Mouse (Mus musculus) ES-CJ7 (cell line): ENCODE data around the gene Snx15.

Experiments
- DNase-seq: peaks from one replicate; pipeline ENCODE4 v3.0.0; 2011; ENCODE audit warnings: low read depth, low spot score

Gene Snx15

GRCm38 (mm10) chr19:6121761-6122160 is 6.3 kb downstream of the Snx15 start:
- DNase-seq: peak; percentile 38

- no peak for DNase-seq
These were observed 9.4 kb downstream of the Snx15 start for GRCm38 (mm10) chr19:6118677-6119185.

- DNase-seq: peak; percentile 94
These were observed 10.0 kb downstream of the Snx15 start, which contains the start of gene Sac3d1 for GRCm38 (mm10) chr19:6117986-6118676. TSS of gene Sac3d1 (minus strand) at chr19:6118650.

- DNase-seq: no peak
These were observed 10.6 kb downstream of the Snx15 start for GRCm38 (mm10) chr19:6117346-6117985.

DNA sequence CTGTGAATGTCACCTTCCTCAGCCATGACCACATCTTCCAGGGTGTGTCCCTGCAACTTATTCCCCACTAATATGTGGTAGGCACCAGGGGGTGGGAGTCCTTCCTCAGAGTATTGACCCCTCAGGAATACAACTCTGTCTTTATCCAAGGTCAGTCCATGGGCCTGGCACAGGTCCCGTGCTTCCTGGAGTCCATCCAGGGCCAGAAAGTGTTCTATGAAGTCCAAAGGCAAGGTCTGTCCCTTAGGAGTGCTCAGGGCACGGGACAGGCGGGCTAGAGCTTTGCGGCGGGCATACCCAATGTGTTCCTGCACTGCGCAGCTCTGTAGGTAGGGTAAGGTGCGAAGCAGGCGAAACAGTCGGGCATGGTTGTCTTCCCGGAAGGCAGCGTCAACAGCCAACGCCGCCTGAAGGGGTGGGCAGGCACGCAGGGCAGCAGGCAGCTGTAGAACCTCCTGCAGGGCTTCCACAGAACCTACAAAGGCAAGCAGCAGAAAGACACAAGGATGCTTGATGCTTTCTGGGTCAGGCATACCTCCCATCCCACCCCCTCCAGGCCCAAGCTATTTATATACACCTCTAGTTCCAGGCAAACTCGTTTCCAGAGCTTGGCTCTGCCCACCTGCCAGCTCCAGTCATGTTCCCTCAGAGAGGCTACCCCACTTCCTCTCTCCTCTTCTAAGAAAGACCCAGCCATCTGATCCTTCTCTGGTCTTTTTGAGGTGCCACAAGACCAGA is 11.8 kb downstream of the Snx15 start:
- DNase-seq: no peak

DNA sequence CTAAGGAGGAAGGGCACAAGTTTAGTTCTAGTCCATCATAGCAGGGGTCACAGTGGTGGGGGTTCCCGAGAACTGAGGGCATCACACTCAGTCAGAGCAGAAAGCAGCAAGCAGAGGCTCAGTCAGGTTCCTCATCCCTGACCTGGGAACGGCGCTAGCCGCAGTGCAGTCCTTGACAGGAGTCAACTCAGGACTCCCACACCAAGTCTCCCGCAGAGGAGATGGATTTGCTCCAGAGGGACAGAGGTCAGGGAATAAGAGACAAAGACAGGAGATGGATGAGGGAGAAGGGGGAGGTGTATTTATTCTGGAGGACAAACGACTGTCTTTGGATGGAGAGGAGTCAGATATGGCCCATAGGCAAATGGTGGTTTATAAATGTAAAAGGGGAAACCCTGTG is 15.0 kb downstream of the Snx15 start:
- DNase-seq: no peak

DNA sequence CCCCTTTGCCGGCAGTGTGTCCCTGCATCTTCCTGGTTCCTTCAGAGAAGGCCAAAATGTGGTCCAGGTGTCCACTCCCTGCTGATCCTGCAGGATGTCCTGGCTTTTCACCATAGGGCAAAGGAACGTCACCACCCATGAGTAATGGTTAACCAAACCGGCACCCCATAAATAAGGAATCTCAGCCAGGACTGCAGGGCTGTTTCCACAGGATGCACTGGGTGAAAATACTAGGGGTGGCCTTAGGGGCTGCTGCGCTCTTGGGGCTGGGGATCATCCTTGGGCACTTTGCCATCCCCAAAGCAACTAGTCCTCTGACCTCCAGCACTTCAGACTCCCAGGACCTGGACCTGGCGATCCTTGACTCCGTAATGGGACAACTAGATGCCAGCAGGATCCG is 22.5 kb downstream of the Snx15 start, which contains the start of gene Naaladl1:
Gene Naaladl1 (plus strand): TSS at position 197 of the 400 bp plus-strand sequence.
- no peak for DNase-seq

DNA sequence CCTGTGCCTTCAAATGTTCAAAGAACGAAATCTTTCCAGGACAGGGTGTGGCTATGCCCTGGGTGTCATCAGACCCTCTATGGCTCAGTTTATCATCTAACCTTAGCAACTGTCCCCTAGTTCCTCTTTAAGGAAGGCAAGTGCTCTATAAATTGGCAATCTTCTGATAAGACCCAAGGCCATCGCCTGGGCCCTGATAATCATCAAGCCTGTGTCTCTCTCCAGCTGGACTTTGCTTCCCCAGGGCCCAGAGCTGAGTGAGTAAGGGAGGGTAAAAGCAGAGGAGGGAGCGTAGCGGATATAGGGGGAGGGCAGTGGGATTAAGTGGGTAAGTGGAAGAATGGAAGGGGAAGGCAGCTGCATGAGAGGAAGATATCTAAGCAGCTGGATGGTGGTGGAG is 23.6 kb downstream of the Snx15 start:
- no peak for DNase-seq

- DNase-seq: no peak
These were observed 25.8 kb downstream of the Snx15 start for GRCm38 (mm10) chr19:6102169-6102853.

DNA sequence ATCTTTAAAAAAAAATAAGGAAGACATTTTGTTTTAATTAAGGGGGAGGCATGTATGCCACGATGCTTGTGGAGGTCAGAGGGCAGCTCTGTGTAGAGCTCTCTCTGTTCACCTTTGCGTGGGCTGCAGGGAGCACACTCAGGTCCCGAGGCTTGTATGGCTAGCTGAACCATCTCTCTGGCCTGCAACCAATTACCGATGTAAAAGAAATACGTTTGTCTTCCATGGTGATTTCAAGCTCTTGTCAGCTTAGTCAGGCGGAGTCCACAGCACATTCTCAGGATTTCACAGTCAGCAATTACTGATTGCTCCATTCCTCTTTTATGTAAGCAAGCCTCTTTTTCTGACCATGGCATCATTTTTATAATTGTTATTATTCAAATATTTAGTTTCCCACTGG is 26.9 kb downstream of the Snx15 start:
- DNase-seq: no peak

DNA sequence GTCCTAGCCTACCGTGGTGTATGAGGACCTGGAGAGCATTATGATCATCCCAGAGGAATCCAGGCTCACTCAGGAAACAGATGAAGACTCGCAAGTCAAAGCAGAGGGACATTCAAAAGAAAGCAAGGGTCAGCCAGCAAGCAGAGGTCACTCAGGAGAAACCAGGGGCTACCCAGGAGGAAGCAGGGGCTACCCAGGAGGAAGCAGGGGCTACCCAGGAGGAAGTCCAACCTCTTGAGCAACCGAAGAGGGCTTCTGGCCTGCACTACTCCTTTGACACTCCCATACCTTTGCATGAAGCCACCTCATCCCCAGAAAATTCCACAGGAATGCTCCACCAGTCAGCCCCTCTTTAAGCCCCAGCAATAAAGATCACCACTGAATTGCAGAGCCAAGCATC is 30.3 kb downstream of the Snx15 start:
- DNase-seq: no peak

- DNase-seq: no peak
These were observed 34.0 kb downstream of the Snx15 start, which contains the start of gene AC131692.1 for GRCm38 (mm10) chr19:6094119-6094518. TSS of gene AC131692.1 (plus strand) at chr19:6094419.

DNA sequence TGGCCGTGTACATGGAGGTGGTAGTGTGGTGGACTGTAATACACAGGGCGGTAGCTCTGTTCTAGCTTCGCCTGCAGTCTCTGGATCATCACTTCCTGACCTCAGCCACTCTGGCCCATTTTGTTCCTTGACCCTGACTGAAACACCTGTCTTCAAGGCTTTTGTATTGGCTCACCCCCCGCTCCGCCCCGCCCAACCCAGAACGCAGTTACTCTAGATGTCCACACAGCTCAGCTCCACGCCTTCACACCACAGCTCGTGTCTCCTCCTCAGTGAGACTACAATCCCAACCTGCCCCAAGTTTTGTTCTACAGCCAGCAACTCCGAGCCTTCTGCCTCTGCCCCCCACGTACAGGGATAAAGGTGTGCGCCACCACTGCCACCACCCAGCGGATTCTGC is 39.3 kb downstream of the Snx15 start:
- no peak for DNase-seq

GRCm38 (mm10) chr19:6085417-6085879 is 42.7 kb downstream of the Snx15 start:
- DNase-seq: peak; percentile 97

DNA sequence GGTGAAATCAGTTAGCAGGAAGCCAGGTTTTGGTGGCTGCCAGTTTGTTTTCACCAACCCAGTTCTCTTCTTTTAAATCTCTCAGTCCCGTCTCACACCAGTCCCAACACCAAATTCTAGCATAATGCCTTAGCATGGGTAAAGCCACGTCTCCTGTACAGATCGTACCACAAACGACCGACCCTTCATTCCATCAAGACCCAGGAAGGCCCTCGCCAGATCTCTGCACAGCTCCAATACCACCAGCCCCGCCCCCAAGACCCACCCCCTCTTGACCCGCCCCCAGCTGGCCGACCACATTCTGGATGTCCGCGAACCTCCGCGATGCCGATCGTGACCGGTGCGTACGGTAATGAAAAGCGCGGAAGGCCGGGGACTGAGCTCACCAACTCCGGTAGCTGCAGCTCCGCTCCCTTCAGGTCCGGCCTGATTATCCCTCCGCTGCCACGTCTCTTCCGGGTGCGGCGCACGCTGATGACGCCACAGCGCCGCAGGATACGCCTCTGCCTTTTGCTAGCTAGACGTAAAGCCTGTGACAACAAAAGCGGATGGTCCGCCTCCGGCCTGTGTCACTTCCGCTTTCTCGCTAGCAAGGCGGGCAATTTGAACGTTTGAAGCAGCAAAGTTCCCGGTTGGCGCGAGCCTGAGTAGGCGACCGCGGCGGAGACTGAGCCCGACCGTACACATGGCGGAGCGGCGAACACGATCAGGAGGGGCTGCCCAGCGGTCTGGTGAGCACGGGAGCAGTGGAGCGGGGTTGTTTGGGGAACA is 43.4 kb downstream of the Snx15 start, which contains the start of the genes Zfpl1 and Cdca5:
Gene Zfpl1 (minus strand): TSS at position 479 of the 771 bp plus-strand sequence.
Gene Cdca5 (plus strand): TSS at position 506 of the 771 bp plus-strand sequence.
- peak; percentile 99 for DNase-seq

DNA sequence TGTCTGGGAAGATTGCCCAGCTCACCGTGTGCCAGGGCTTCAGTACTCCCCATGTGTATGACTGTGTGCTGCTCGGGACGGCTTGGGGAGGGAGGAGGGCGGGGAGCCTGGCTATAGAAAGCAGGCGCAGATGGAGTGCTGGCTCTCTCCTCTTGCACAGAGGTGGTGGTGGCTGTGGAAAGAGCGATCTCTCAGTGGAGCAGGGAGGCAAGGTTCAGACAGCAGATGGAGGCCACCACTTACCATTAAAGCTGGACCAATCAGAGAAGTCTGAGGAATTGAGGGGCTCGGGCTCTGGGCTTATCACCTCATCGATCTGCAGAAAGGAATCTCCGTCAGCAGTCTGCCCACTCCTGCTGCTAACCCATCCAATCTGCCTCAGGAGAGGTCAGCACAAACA is 45.9 kb downstream of the Snx15 start, which contains the start of gene Gm28374:
Gene Gm28374 (minus strand): TSS at position 101 of the 400 bp plus-strand sequence.
- DNase-seq: no peak

DNA sequence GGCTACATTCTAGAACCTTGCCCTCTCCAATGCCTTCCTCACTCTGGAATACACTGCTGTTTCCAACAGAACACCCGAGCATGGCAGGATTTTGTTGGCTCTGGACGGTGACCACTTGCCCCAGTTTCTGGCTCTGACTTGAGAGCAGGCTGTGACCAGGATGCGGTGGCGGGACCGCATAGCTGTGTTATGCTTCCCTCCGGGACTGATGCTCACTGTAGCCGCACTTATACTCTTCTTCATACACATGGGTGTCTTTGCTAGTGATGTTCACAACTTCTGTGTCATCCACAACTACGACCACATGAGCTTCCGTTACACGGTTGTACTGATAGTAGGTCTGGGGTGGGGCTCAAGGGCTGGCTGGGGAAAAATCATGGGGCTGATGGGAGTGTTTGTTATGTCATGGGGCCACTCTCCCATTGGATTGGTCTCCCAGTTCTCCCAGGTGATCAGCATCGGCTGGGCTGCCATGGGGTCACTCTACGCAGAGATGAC is 48.1 kb downstream of the Snx15 start, which contains the start of gene Tmem262:
Gene Tmem262 (plus strand): TSS at position 51 of the 498 bp plus-strand sequence.
- no peak for DNase-seq

DNA sequence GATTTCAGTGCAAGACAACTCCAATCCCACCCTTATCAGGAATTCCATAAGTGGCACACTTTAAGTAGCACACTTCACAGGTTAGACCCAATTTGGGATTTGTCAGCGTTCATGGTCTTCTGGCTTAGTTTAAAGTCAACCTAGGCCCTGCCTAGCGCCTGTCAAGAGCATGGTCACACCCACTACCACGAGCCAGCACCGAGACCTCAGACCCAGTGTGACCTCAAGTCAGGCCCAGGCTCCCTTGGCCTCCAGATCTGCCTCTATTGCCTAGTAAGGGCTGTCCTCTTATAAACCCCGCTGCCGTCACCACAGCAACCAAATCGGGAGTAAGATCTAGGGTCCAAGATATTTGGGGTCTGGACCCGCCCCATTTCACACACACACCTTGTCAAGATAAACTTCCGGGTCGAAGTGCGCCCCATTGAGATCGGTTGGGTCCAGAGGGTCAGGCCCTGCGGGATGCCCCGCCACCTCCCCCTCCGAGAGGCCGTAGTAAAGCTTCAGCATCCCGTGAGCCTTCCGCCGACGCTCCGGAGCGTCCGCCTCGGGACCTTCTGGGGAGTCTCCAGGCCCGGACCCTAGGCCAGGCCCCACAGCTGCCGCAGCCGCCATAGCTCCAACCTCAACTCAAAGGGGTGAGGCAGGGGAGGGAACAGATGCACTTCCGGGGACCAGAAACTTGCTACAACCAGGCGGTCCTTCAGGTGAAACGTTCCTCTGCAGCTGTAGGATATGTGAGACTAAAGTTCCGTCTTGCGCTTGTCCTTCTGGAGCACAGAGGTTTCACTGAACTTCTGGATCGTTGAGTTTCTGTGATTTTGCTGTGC is 51.3 kb downstream of the Snx15 start, which contains the start of gene Vps51:
Gene Vps51 (minus strand): TSS at position 668 of the 830 bp plus-strand sequence.
- peak; percentile 96 for DNase-seq

GRCm38 (mm10) chr19:6073889-6074288 is 54.2 kb downstream of the Snx15 start:
- DNase-seq: no peak
